Mouse (Mus musculus) MEL (cell line): ENCODE results near the gene Dnajb1. TPM values are rescaled to one million over a fixed set of nuclear protein-coding genes. Genes with fewer than 3 reads are reported as not detected.

Experiments used
- DNase-seq: peaks from one replicate; pipeline ENCODE4 v3.0.0; 2011; ENCODE audit warnings: low read depth, low spot score
- H3K27ac ChIP-seq: 2 replicates; pipeline ENCODE4 v1.5.1; 2012; ENCODE audit warnings: low read depth, mild to moderate bottlenecking, control low read depth, low read length, moderate library complexity; ENCODE audit not compliant: control insufficient read depth
- H3K27me3 ChIP-seq, 2 experiments: fragments of 150-350 bp in 1 of 2; sonication (generic) in 1 of 2; 2 replicates each; pipeline ENCODE4 v1.6.1; 2012; ENCODE audit warnings: low read length in 2 of 2, mild to moderate bottlenecking in 2 of 2, improper control_type of control experiment in 1 of 2, moderate library complexity in 1 of 2; ENCODE audit not compliant: insufficient read depth in 2 of 2, control insufficient read depth in 1 of 2
- H3K36me3 ChIP-seq, 2 experiments: 2 replicates each; pipeline ENCODE4 v1.6.1; 2012 to 2014; ENCODE audit warnings: low read length in 2 of 2, improper control_type of control experiment in 1 of 2, inconsistent platforms in 1 of 2, mild to moderate bottlenecking in 1 of 2; ENCODE audit not compliant: insufficient read depth in 2 of 2, control insufficient read depth in 1 of 2
- H3K4me1 ChIP-seq, 2 experiments: fragments of 150-350 bp in 1 of 2; sonication (generic) in 1 of 2; 2 replicates each; pipeline ENCODE4 v1.6.1; 2012; ENCODE audit warnings: low read length in 2 of 2, improper control_type of control experiment in 1 of 2, mild to moderate bottlenecking in 1 of 2; ENCODE audit not compliant: insufficient read depth in 2 of 2, control insufficient read depth in 1 of 2
- H3K4me3 ChIP-seq, 2 experiments: fragments of 150-350 bp in 1 of 2; sonication (generic) in 1 of 2; 2 replicates each; pipeline ENCODE4 v1.5.1; 2012; ENCODE audit warnings: low read depth in 2 of 2, low read length in 2 of 2, mild to moderate bottlenecking in 2 of 2, moderate library complexity in 2 of 2, control low read depth in 1 of 2, improper control_type of control experiment in 1 of 2; ENCODE audit not compliant: control insufficient read depth in 1 of 2, insufficient read depth in 1 of 2
- H3K79me2 ChIP-seq: 2 replicates; pipeline ENCODE4 v1.6.1; 2012; ENCODE audit warnings: mild to moderate bottlenecking, low read length, moderate library complexity; ENCODE audit not compliant: control insufficient read depth, poor library complexity, insufficient read depth
- H3K9ac ChIP-seq: 2 replicates; pipeline ENCODE4 v1.6.1; 2012; ENCODE audit warnings: low read depth, mild to moderate bottlenecking, control low read depth, low read length, moderate library complexity; ENCODE audit not compliant: control insufficient read depth, poor library complexity, severe bottlenecking
- H3K9me3 ChIP-seq: fragments of 150-350 bp; sonication (generic); replicated peaks from 2 replicates; pipeline ENCODE4 v1.6.1; 2012; ENCODE audit warnings: mild to moderate bottlenecking, low read length, improper control_type of control experiment, moderate library complexity; ENCODE audit not compliant: insufficient read depth
- BHLHE40 ChIP-seq: IDR thresholded peaks from 2 replicates; pipeline ENCODE4 v1.6.1; 2012; ENCODE audit warnings: low read depth, mild to moderate bottlenecking, inconsistent platforms, low read length, improper control_type of control experiment, borderline replicate concordance
- CHD1 ChIP-seq: IDR thresholded peaks from 2 replicates; pipeline ENCODE4 v1.6.1; 2012; ENCODE audit warnings: low read depth, mild to moderate bottlenecking, inconsistent platforms, low read length, improper control_type of control experiment
- CHD2 ChIP-seq: IDR thresholded peaks from 2 replicates; pipeline ENCODE4 v1.6.1; 2011; ENCODE audit warnings: low read length, improper control_type of control experiment
- CTCF ChIP-seq, 3 experiments: IDR thresholded peaks in 2 of 3; conservative IDR thresholded peaks in 1 of 3; 2 replicates each; pipeline ENCODE4 v1.5.1; 2011 to 2012; ENCODE audit warnings: low read length in 3 of 3, low read depth in 2 of 3, mild to moderate bottlenecking in 2 of 3, improper control_type of control experiment in 1 of 3, inconsistent platforms in 1 of 3, mixed read lengths in 1 of 3, moderate library complexity in 1 of 3; ENCODE audit not compliant: control insufficient read depth in 1 of 3, insufficient read depth in 1 of 3, poor library complexity in 1 of 3, severe bottlenecking in 1 of 3
- ELF1 ChIP-seq: IDR thresholded peaks from 2 replicates; pipeline ENCODE4 v1.6.1; 2014; ENCODE audit warnings: low read depth, mild to moderate bottlenecking, inconsistent platforms, low read length, improper control_type of control experiment, moderate library complexity
- EP300 ChIP-seq, 2 experiments: IDR thresholded peaks; 2 replicates each; pipeline ENCODE4 v1.6.1; 2011; ENCODE audit warnings: improper control_type of control experiment in 2 of 2, low read length in 2 of 2, low read depth in 1 of 2, mild to moderate bottlenecking in 1 of 2
- ETS1 ChIP-seq: IDR thresholded peaks from 2 replicates; pipeline ENCODE4 v1.6.1; 2012; ENCODE audit warnings: low read depth, mild to moderate bottlenecking, inconsistent platforms, low read length, improper control_type of control experiment, moderate library complexity
- GABPA ChIP-seq: IDR thresholded peaks from 2 replicates; pipeline ENCODE4 v1.6.1; 2012; ENCODE audit warnings: low read depth, mild to moderate bottlenecking, inconsistent platforms, low read length, improper control_type of control experiment, moderate library complexity
- HCFC1 ChIP-seq: IDR thresholded peaks from 2 replicates; pipeline ENCODE4 v1.6.1; 2012; ENCODE audit warnings: low read depth, mild to moderate bottlenecking, inconsistent platforms, low read length, improper control_type of control experiment, moderate library complexity
- JUND ChIP-seq: IDR thresholded peaks from 2 replicates; pipeline ENCODE4 v1.6.1; 2011; ENCODE audit warnings: low read depth, mild to moderate bottlenecking, improper control_type of control experiment, low read length
- KAT2A ChIP-seq: conservative IDR thresholded peaks from 2 replicates; pipeline ENCODE4 v1.6.1; 2012; ENCODE audit warnings: low read depth, low read length, improper control_type of control experiment, inconsistent platforms
- MAFK ChIP-seq: IDR thresholded peaks from 2 replicates; pipeline ENCODE4 v1.6.1; 2011; ENCODE audit warnings: low read depth, mild to moderate bottlenecking, low read length, improper control_type of control experiment, borderline replicate concordance
- MAX ChIP-seq: IDR thresholded peaks from 2 replicates; pipeline ENCODE4 v1.6.1; 2011; ENCODE audit warnings: low read length, improper control_type of control experiment
- MAZ ChIP-seq: IDR thresholded peaks from 2 replicates; pipeline ENCODE4 v1.6.1; 2012; ENCODE audit warnings: low read depth, mild to moderate bottlenecking, inconsistent platforms, low read length, improper control_type of control experiment
- MEF2A ChIP-seq: IDR thresholded peaks from 2 replicates; pipeline ENCODE4 v1.6.1; 2014; ENCODE audit warnings: low read depth, mild to moderate bottlenecking, inconsistent platforms, low read length, improper control_type of control experiment; ENCODE audit not compliant: poor library complexity, insufficient replicate concordance, severe bottlenecking; ENCODE audit errors: extremely low read depth
- MXI1 ChIP-seq: IDR thresholded peaks from 2 replicates; pipeline ENCODE4 v1.6.1; 2011; ENCODE audit warnings: mild to moderate bottlenecking, low read depth, low read length, improper control_type of control experiment
- MYB ChIP-seq: IDR thresholded peaks from 2 replicates; pipeline ENCODE4 v1.6.1; 2011; ENCODE audit warnings: mild to moderate bottlenecking, low read depth, low read length, improper control_type of control experiment
- MYC ChIP-seq: IDR thresholded peaks from 2 replicates; pipeline ENCODE4 v1.6.1; 2011; ENCODE audit warnings: low read depth, mild to moderate bottlenecking, low read length, improper control_type of control experiment, moderate library complexity
- NRF1 ChIP-seq: IDR thresholded peaks from 2 replicates; pipeline ENCODE4 v1.6.1; 2014; ENCODE audit warnings: low read depth, mild to moderate bottlenecking, inconsistent platforms, low read length, improper control_type of control experiment, moderate library complexity; ENCODE audit not compliant: poor library complexity, insufficient read depth, severe bottlenecking
- POLR2A ChIP-seq, 2 experiments: IDR thresholded peaks; 2 replicates each; pipeline ENCODE4 v1.6.1; 2011 to 2012; ENCODE audit warnings: low read length in 2 of 2, mild to moderate bottlenecking in 2 of 2, control low read depth in 1 of 2, improper control_type of control experiment in 1 of 2, low read depth in 1 of 2, moderate library complexity in 1 of 2; ENCODE audit not compliant: control insufficient read depth in 1 of 2, insufficient read depth in 1 of 2, poor library complexity in 1 of 2
- POLR2AphosphoS2 ChIP-seq: IDR thresholded peaks from 2 replicates; pipeline ENCODE4 v1.6.1; 2011; ENCODE audit warnings: low read length, improper control_type of control experiment
- POLR2AphosphoS5 ChIP-seq: IDR thresholded peaks from 2 replicates; pipeline ENCODE4 v1.6.1; 2012; ENCODE audit warnings: low read depth, borderline replicate concordance, mild to moderate bottlenecking, inconsistent platforms, low read length, moderate library complexity, mixed read lengths
- RAD21 ChIP-seq: IDR thresholded peaks from 2 replicates; pipeline ENCODE4 v1.6.1; 2011; ENCODE audit warnings: mild to moderate bottlenecking, low read depth, low read length, improper control_type of control experiment
- SIN3A ChIP-seq: IDR thresholded peaks from 2 replicates; pipeline ENCODE4 v1.6.1; 2012; ENCODE audit warnings: low read length, improper control_type of control experiment, inconsistent platforms
- SMC3 ChIP-seq: IDR thresholded peaks from 2 replicates; pipeline ENCODE4 v1.6.1; 2011; ENCODE audit warnings: low read depth, low read length, improper control_type of control experiment
- TAL1 ChIP-seq: IDR thresholded peaks from 2 replicates; pipeline ENCODE4 v1.6.1; 2012; ENCODE audit warnings: mild to moderate bottlenecking, inconsistent platforms, low read length, moderate library complexity, mixed read lengths
- TBP ChIP-seq: IDR thresholded peaks from 2 replicates; pipeline ENCODE4 v1.8.0; 2011; ENCODE audit warnings: low read depth, low read length, improper control_type of control experiment
- TCF12 ChIP-seq: IDR thresholded peaks from 2 replicates; pipeline ENCODE4 v1.6.1; 2014; ENCODE audit warnings: low read depth, mild to moderate bottlenecking, inconsistent platforms, low read length, improper control_type of control experiment, moderate library complexity
- UBTF ChIP-seq: IDR thresholded peaks from 2 replicates; pipeline ENCODE4 v1.6.1; 2012; ENCODE audit warnings: low read depth, mild to moderate bottlenecking, inconsistent platforms, low read length, improper control_type of control experiment, moderate library complexity, borderline replicate concordance; ENCODE audit not compliant: insufficient read depth
- USF1 ChIP-seq: IDR thresholded peaks from 2 replicates; pipeline ENCODE4 v1.6.1; 2014; ENCODE audit warnings: low read depth, mild to moderate bottlenecking, inconsistent platforms, low read length, improper control_type of control experiment, moderate library complexity
- USF2 ChIP-seq, 2 experiments: IDR thresholded peaks; 2 replicates each; pipeline ENCODE4 v1.6.1; 2011 to 2012; ENCODE audit warnings: improper control_type of control experiment in 2 of 2, low read length in 2 of 2, borderline replicate concordance in 1 of 2, inconsistent platforms in 1 of 2, low read depth in 1 of 2, mild to moderate bottlenecking in 1 of 2; ENCODE audit not compliant: insufficient read depth in 1 of 2
- ZC3H11A ChIP-seq: IDR thresholded peaks from 2 replicates; pipeline ENCODE4 v1.6.1; 2012; ENCODE audit warnings: low read depth, mild to moderate bottlenecking, inconsistent platforms, low read length, improper control_type of control experiment
- ZKSCAN1 ChIP-seq: IDR thresholded peaks from 2 replicates; pipeline ENCODE4 v1.6.1; 2012; ENCODE audit warnings: low read depth, mild to moderate bottlenecking, inconsistent platforms, low read length, improper control_type of control experiment, moderate library complexity
- ZMIZ1 ChIP-seq: IDR thresholded peaks from 2 replicates; pipeline ENCODE4 v1.6.1; 2012; ENCODE audit warnings: low read depth, mild to moderate bottlenecking, inconsistent platforms, low read length, improper control_type of control experiment, moderate library complexity
- ZNF384 ChIP-seq: IDR thresholded peaks from 2 replicates; pipeline ENCODE4 v1.6.1; 2012; ENCODE audit warnings: low read depth, mild to moderate bottlenecking, inconsistent platforms, low read length, improper control_type of control experiment
- polyA plus RNA-seq, 2 experiments: library from polyadenylated mRNA; stranded (reverse) in 1 of 2; unstranded in 1 of 2; fragments of >175 nt in 1 of 2; fragments of >200 nt in 1 of 2; gene quantifications; 2 replicates each; pipeline versions ENCODE4 v1.2.1 to v1.2.4; 2012; ENCODE audit warnings: low replicate concordance in 2 of 2, low read depth in 1 of 2; ENCODE audit not compliant: insufficient read length in 2 of 2, insufficient read depth in 1 of 2, missing spikeins in 1 of 2
- total RNA-seq: library from RNA; depleted of rRNA; stranded (reverse); fragments of 300-350 nt; gene quantifications from 2 replicates; pipeline ENCODE4 v1.2.3, GENCODE M21; 2012; rRNA removed

Dnajb1 gene
- total RNA-seq: 38.2 and 43.2 TPM in 2 replicates
- 10 to 100 TPM in 1 of 2 experiments, not detected in 1; 56.6 TPM for polyA plus RNA-seq

DNA sequence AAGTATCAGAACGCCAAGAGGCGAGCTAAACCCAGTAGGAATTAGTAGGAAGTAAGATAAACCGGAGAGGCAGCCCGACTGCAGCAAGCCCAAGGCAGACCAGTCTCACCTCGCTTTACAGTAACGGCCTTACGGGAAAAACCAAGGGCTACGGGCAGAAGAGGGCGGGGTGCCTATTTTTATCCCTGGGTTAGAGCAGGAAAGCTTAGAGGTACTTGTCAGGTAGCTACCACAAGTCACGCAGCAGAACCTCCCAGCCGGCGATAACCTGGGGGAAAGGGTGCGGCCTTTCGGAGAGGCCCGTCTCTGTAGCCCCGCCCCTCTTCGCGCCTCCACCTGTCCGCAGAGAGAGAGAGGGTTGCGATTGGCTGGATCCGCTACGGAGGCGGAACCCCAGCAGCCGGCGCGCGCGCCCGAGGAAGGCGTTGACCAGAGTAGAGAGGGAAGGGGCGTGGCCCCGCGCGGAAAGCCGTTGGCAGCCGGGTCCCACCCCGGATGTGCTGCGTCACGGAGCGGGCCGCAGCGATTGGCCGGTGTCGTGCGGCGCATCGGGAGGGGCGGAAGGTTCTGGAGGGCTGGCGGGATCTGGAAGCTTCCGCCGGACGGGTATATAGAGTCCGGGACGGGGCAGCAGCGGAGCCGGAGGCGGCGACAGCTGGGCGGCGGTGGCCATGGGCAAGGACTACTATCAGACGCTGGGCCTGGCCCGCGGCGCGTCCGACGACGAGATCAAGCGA is at the start of gene Dnajb1, which contains the start of gene Tecr:
Gene Dnajb1 (plus strand): TSS at position 533 of the 737 bp plus-strand sequence.
Gene Tecr (minus strand): TSS at position 311 of the 737 bp plus-strand sequence.
- peak; percentile 99 for DNase-seq
- H3K4me1 ChIP-seq: peaks cover 7 to 18% of the 10 kb centered on the region in 2 experiments
- H3K4me3 ChIP-seq: peak within 1 kb of the TSS; percentile 93 to 98
- peaks cover 13 to 14% of the 10 kb centered on the region in 2 experiments for H3K36me3 ChIP-seq
- no peaks in the 10 kb centered on the region for H3K27me3 ChIP-seq
- H3K27ac ChIP-seq: peak within 1 kb of the TSS; percentile 94
- peak within 1 kb of the TSS; percentile 92 for H3K9ac ChIP-seq
- peaks cover 37% of the 10 kb centered on the region for H3K79me2 ChIP-seq
- H3K9me3 ChIP-seq: no peaks in the 10 kb centered on the region
- TF ChIP-seq POLR2AphosphoS2 (peak; percentile 95), CHD1 (no peak), UBTF (no peak), MYC (no peak), JUND (no peak), MAFK (no peak), MXI1 (peak; percentile 71; the same call in 1 of the 2 replicates), TCF12 (peak; percentile 74), ZNF384 (no peak), MEF2A (no peak), ZKSCAN1 (no peak), NRF1 (peak; percentile 60; the same call in 1 of the 2 replicates), KAT2A (no peak; the same call in 1 of the 2 replicates), TBP (peak; percentile 69), SMC3 (no peak), ZC3H11A (no peak), ELF1 (peak; percentile 78; the same call in 1 of the 2 replicates), HCFC1 (peak; percentile 82), MYB (peak; percentile 83), POLR2AphosphoS5 (no peak), ETS1 (peak; percentile 54), ZMIZ1 (peak; percentile 97), SIN3A (peak; percentile 40), CTCF (IDR thresholded peaks at IDR 0.05 in 2 of 3, conservative IDR thresholded peaks at IDR 0.05 in 1 of 3; ENCODE audit: control insufficient read depth in 1 of 3, insufficient read depth in 1 of 3, low read depth in 2 of 3, low read length in 3 of 3, poor library complexity in 1 of 3, severe bottlenecking in 1 of 3) (no peak), GABPA (no peak), USF1 (0 out of 2 replicates have a peak, but pooled peaks have one; percentile 14), RAD21 (no peak), EP300 (IDR thresholded peaks at IDR 0.05; ENCODE audit: low read depth in 1 of 2, low read length in 2 of 2) (peak in 1 of 2 experiments; percentile 58; a peak in 1 of 4 replicates), TAL1 (no peak), POLR2A (IDR thresholded peaks at IDR 0.05; ENCODE audit: control insufficient read depth in 1 of 2, insufficient read depth in 1 of 2, low read depth in 1 of 2, low read length in 2 of 2, poor library complexity in 1 of 2) (peak; percentile 96 to 97), CHD2 (no peak), MAZ (peak; percentile 64; the same call in 1 of the 2 replicates), MAX (no peak), BHLHE40 (no peak), USF2 (IDR thresholded peaks at IDR 0.05; ENCODE audit: borderline replicate concordance in 1 of 2, insufficient read depth in 1 of 2, low read depth in 1 of 2, low read length in 2 of 2) (no peak)
